Mouse (Mus musculus) kidney, postnatal 10 days (tissue): ENCODE measurements around the gene Gm21767.
"Not testable (repeated sequence)": the region's sequence is repeated elsewhere in the genome, so short reads cannot be mapped to it uniquely, and the experiment has no call there.

Experiments used
- DNase-seq: peaks from one replicate; pipeline ENCODE4 v3.0.0; 2021; ENCODE audit warnings: mixed read lengths

Gene Gm21767

DNA sequence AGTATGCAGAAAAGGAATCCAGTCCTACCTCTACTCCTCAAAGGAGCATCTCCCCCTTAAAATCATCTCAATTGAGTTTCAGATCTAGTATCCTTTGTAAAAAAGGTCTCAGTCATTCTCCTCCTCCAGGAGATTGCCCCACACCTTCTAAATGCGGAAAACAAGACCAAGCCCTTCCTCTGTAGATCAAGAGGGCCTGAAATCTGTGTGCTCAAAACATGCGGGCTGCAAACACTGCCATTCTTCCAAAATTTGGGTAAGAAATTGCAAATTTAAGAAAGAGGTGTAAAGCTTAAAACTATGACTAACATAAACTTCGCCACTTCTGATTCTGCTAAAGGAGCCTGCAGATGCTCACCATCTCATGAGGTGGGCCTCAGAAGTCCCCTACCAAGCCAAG is at the start of gene Gm21767:
Gene Gm21767, plus strand, starts transcription at position 301 of the 400 bp plus-strand sequence.
- DNase-seq: not testable (repeated sequence)
